Mouse (Mus musculus): ENCODE measurements around the gene Snx15. TPM values are rescaled to one million over a fixed set of nuclear protein-coding genes. Genes with fewer than 3 reads are reported as not detected.

The Snx15 gene
- total and polyA plus RNA-seq, 2 experiments from 2014 or later = 62.7 to 84.4 TPM

- ATAC-seq (no peak), DNase-seq (ENCODE audit: low spot score) (no peak)
- Histone ChIP-seq H3K36me3 (ENCODE audit: insufficient read depth, low read length) (no peaks in the 10 kb centered on the region), H3K4me3 (ENCODE audit: low read length) (no peak within 1 kb of the TSS), H3K9ac (replicated peaks; ENCODE audit: low read length) (no peak within 1 kb of the TSS), H3K4me2 (ENCODE audit: low read depth, low read length) (no peak within 1 kb of the TSS), H3K27me3 (ENCODE audit: insufficient read depth, low read length) (no peaks in the 10 kb centered on the region), H3K4me1 (ENCODE audit: insufficient read depth, low read length) (no peaks in the 10 kb centered on the region), H3K9me3 (ENCODE audit: low read length) (no peaks in the 10 kb centered on the region), H3K27ac (no peak within 1 kb of the TSS)
- no peak for TF ChIP-seq CTCF (IDR thresholded peaks at IDR 0.05; ENCODE audit: low read depth)
- 88% methylated on average over 7 of the region's 7 CpGs for WGBS
Observed at GRCm38 (mm10) chr19:6105586-6105985, 22.5 kb downstream of the Snx15 start, which contains the start of gene Naaladl1. TSS of gene Naaladl1 (plus strand) at chr19:6105782.

- TF ChIP-seq CTCF (IDR thresholded peaks at IDR 0.05; ENCODE audit: low read depth) = no peak
- DNase-seq (ENCODE audit: low spot score) (no peak), ATAC-seq (no peak)
- Histone ChIP-seq H3K9me3 (ENCODE audit: low read length) (no peaks in the 10 kb centered on the region), H3K27me3 (ENCODE audit: insufficient read depth, low read length) (no peaks in the 10 kb centered on the region), H3K9ac (replicated peaks; ENCODE audit: low read length) (no peak overlapping the region), H3K36me3 (ENCODE audit: insufficient read depth, low read length) (no peaks in the 10 kb centered on the region), H3K4me1 (ENCODE audit: insufficient read depth, low read length) (no peaks in the 10 kb centered on the region), H3K27ac (no peak overlapping the region), H3K4me2 (ENCODE audit: low read depth, low read length) (no peak overlapping the region), H3K4me3 (ENCODE audit: low read length) (no peak overlapping the region)
- 90% methylated on average over 4 of the region's 4 CpGs for WGBS
Observed at GRCm38 (mm10) chr19:6104476-6104875, 23.6 kb downstream of the Snx15 start.

GRCm38 (mm10) chr19:6102169-6102853 is 25.8 kb downstream of the Snx15 start:
- H3K9ac ChIP-seq (replicated peaks; ENCODE audit: low read length) = no peak overlapping the region
- H3K9me3 ChIP-seq (ENCODE audit: low read length) = no peaks in the 10 kb centered on the region
- TF ChIP-seq CTCF (IDR thresholded peaks at IDR 0.05; ENCODE audit: low read depth) = no peak
- H3K4me1 ChIP-seq (ENCODE audit: insufficient read depth, low read length) = no peaks in the 10 kb centered on the region
- no peak overlapping the region for H3K4me3 ChIP-seq (ENCODE audit: low read length)
- DNase-seq (ENCODE audit: low spot score) = no peak
- H3K36me3 ChIP-seq (ENCODE audit: insufficient read depth, low read length) = no peaks in the 10 kb centered on the region
- H3K27me3 ChIP-seq (ENCODE audit: insufficient read depth, low read length) = no peaks in the 10 kb centered on the region
- 75% methylated on average over 6 of the region's 6 CpGs for WGBS
- no peak for ATAC-seq
- H3K4me2 ChIP-seq (ENCODE audit: low read depth, low read length) = no peak overlapping the region
- no peak overlapping the region for H3K27ac ChIP-seq

- no peaks in the 10 kb centered on the region for H3K4me1 ChIP-seq (ENCODE audit: insufficient read depth, low read length)
- ATAC-seq (no peak), DNase-seq (ENCODE audit: low spot score) (no peak)
- 66% methylated on average over 6 of the region's 6 CpGs for WGBS
- no peak overlapping the region for H3K27ac ChIP-seq
- H3K27me3 ChIP-seq (ENCODE audit: insufficient read depth, low read length) = no peaks in the 10 kb centered on the region
- no peak overlapping the region for H3K9ac ChIP-seq (replicated peaks; ENCODE audit: low read length)
- H3K4me2 ChIP-seq (ENCODE audit: low read depth, low read length) = no peak overlapping the region
- no peaks in the 10 kb centered on the region for H3K9me3 ChIP-seq (ENCODE audit: low read length)
- no peak overlapping the region for H3K4me3 ChIP-seq (ENCODE audit: low read length)
- no peaks in the 10 kb centered on the region for H3K36me3 ChIP-seq (ENCODE audit: insufficient read depth, low read length)
- TF ChIP-seq CTCF (IDR thresholded peaks at IDR 0.05; ENCODE audit: low read depth) = no peak
Observed at GRCm38 (mm10) chr19:6101186-6101585, 26.9 kb downstream of the Snx15 start.

- TF ChIP-seq CTCF (IDR thresholded peaks at IDR 0.05; ENCODE audit: low read depth) = no peak
- Histone ChIP-seq H3K27me3 (ENCODE audit: insufficient read depth, low read length) (no peaks in the 10 kb centered on the region), H3K9ac (replicated peaks; ENCODE audit: low read length) (no peak overlapping the region), H3K4me1 (ENCODE audit: insufficient read depth, low read length) (no peaks in the 10 kb centered on the region), H3K4me3 (ENCODE audit: low read length) (no peak overlapping the region), H3K4me2 (ENCODE audit: low read depth, low read length) (no peak overlapping the region), H3K9me3 (ENCODE audit: low read length) (no peaks in the 10 kb centered on the region), H3K27ac (no peak overlapping the region), H3K36me3 (ENCODE audit: insufficient read depth, low read length) (no peaks in the 10 kb centered on the region)
- WGBS = 93% methylated on average over 3 of the region's 3 CpGs
- ATAC-seq (no peak), DNase-seq (ENCODE audit: low spot score) (no peak)
Observed at GRCm38 (mm10) chr19:6097847-6098246, 30.3 kb downstream of the Snx15 start.

- no peak within 1 kb of the TSS for H3K9ac ChIP-seq (replicated peaks; ENCODE audit: low read length)
- H3K27ac ChIP-seq = no peak within 1 kb of the TSS
- WGBS = 90% methylated on average over 7 of the region's 7 CpGs
Observed at GRCm38 (mm10) chr19:6094119-6094518, 34.0 kb downstream of the Snx15 start, which contains the start of gene AC131692.1. TSS of gene AC131692.1 (plus strand) at chr19:6094419.

GRCm38 (mm10) chr19:6088841-6089240 is 39.3 kb downstream of the Snx15 start:
- no peak for ATAC-seq
- WGBS = 94% methylated on average over 13 of the region's 13 CpGs
- peaks cover 3% of the 10 kb centered on the region for H3K4me1 ChIP-seq (ENCODE audit: insufficient read depth, low read length)
- H3K27me3 ChIP-seq (ENCODE audit: insufficient read depth, low read length) = no peaks in the 10 kb centered on the region
- no peak for DNase-seq (ENCODE audit: low spot score)
- H3K27ac ChIP-seq = no peak overlapping the region
- no peak overlapping the region for H3K4me2 ChIP-seq (ENCODE audit: low read depth, low read length)
- no peaks in the 10 kb centered on the region for H3K36me3 ChIP-seq (ENCODE audit: insufficient read depth, low read length)
- H3K4me3 ChIP-seq (ENCODE audit: low read length) = no peak overlapping the region
- no peak overlapping the region for H3K9ac ChIP-seq (replicated peaks; ENCODE audit: low read length)
- H3K9me3 ChIP-seq (ENCODE audit: low read length) = no peaks in the 10 kb centered on the region
- TF ChIP-seq CTCF (IDR thresholded peaks at IDR 0.05; ENCODE audit: low read depth) = no peak

More at GRCm38 (mm10) chr19:6094119-6094518, 34.0 kb downstream of the Snx15 start, which contains the start of gene AC131692.1:
- no peaks in the 10 kb centered on the region for H3K36me3 ChIP-seq (ENCODE audit: insufficient read depth, low read length)
- DNase-seq (ENCODE audit: low spot score) (no peak), ATAC-seq (no peak)
- H3K4me1 ChIP-seq (ENCODE audit: insufficient read depth, low read length) = no peaks in the 10 kb centered on the region
- H3K27me3 ChIP-seq (ENCODE audit: insufficient read depth, low read length) = no peaks in the 10 kb centered on the region
- no peak for TF ChIP-seq CTCF (IDR thresholded peaks at IDR 0.05; ENCODE audit: low read depth)
- no peak within 1 kb of the TSS for H3K4me3 ChIP-seq (ENCODE audit: low read length)
- no peaks in the 10 kb centered on the region for H3K9me3 ChIP-seq (ENCODE audit: low read length)
- no peak within 1 kb of the TSS for H3K4me2 ChIP-seq (ENCODE audit: low read depth, low read length)
